Mouse (Mus musculus): ENCODE results near the gene Gm10147. TPM values are rescaled to one million over a fixed set of nuclear protein-coding genes. Genes with fewer than 3 reads are reported as not detected.
"Not testable (repeated sequence)": the region's sequence is repeated elsewhere in the genome, so short reads cannot be mapped to it uniquely, and the experiment has no call there.

Gm10147 gene
- polyA plus RNA-seq (2016; fragmentation: Nextera tagmentation; extraction: Ambion mirVana) = not detected in 2 replicates

DNA sequence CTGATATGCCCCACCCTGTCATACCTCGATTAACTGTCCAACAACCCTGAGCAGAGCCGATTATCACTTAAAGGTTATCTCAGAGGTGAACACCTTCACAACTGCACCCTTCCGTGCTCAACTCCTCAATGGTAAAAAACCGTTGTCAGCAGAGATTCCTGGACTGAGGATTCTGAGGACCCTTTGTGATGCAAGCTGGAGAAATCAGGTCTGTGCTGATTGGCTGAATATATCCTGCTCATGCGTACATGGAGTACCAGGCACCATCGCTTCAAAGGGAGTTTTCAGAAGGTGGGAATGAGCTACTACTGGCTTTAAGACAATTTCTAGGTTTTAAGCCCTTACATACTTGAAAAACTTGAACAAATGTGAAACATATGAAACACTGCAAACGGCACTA, at the start of gene Gm10147:
Gm10147 (minus strand) TSS at position 101 of the 400 bp plus-strand sequence.
- H3K27ac ChIP-seq; H3K4me3 ChIP-seq (replicated peaks); H3K9ac ChIP-seq (replicated peaks); H3K4me1 ChIP-seq (replicated peaks); H3K4me2 ChIP-seq; H3K9me3 ChIP-seq; ATAC-seq (ENCODE audit: insufficient number of reproducible peaks, insufficient read depth, low FRiP score, low TSS enrichment, low read depth); H3K27me3 ChIP-seq; H3K36me3 ChIP-seq: not testable (repeated sequence)
- WGBS = no CpG with 5 or more reads among the region's 7 CpGs

Small RNAs within 50 kb of the gene (microRNA-seq; reads per million reads assigned to microRNA genes)
- not detected for gene Gm44499
